Mouse (Mus musculus): Measurements from ENCODE around the gene Gm12830.

The Gm12830 gene

DNA sequence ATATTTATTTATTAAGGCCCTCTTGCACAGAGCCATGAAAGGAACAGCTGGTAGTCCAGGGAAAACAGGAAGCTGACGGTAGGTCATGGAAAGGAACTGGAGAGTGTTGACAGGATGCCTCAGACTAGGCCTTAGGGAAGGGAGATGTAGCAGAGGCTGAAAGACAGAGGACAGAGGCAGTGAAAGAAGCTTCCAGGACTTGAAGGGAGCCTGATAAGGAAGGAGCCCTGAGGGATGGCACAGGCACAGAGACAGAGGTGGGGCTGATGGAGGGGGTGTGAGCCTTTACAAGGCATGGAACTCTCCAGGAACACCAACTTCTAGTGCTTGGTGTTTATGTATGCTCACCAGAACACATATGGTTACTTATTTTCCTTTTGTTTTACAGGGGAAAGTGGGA is 23.1 kb downstream of the Gm12830 start:
- no peak for DNase-seq (ENCODE audit: low spot score in 2 of 2)

DNA sequence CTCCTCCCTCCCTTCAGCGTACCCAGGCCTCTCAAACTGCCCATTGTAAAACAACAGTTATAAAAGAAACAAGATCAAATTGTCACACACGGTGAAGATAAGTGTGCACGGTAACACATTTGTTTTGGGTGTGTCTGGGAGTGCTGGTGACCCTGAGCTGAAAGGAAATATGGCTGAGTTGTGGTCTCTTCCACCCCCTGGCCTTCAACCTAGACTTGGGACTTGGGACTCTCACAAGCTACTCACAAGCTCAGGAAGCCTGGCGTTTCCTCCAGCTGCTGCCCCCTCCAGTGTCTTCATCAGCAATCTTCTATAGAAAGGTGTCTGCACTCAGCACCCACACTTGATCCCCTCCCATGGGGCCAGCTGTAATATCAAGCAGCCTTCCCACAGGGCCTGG is 24.1 kb downstream of the Gm12830 start:
- no peak for DNase-seq (ENCODE audit: low spot score in 2 of 2)

DNA sequence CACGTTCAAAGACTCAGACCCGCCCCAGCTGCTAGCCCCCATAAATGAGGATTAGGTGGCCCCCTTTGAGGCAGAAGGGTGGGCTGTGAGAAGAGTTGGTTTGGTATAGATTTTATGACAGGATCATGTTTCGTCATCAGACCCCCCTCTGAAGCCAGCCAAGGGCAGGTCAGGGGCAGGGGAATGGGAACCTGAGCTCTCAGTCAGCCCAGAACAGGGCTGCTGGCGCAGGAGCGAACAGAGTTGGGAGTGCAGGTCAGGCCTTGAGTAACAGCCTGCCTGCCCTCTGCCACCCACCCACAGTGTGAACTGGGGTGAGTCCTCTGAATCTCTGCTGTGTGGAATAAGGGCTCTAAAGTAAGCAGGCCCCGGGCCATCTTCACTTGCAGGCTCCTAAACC is 25.2 kb downstream of the Gm12830 start:
- DNase-seq (ENCODE audit: low spot score in 2 of 2): no peak

DNA sequence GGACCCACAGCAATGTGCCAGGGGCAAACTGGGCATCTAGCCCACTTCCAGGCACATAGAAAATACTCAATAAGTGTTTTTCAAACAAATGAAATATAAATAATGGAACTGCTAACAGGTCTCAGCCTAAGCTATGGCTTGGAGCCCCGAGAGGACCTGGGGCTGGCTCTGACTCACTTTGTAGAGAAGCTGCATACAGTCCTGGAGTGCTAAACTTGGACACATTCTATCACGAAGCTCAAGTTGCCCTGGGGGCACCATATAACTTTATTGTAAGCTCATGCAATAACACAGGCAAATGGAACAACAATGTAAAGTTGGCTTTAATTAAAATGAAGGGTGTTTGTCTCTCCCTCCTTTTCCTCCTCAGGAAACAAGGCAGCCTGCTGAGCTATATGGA is 32.4 kb downstream of the Gm12830 start:
- DNase-seq (ENCODE audit: low spot score in 2 of 2): no peak

DNA sequence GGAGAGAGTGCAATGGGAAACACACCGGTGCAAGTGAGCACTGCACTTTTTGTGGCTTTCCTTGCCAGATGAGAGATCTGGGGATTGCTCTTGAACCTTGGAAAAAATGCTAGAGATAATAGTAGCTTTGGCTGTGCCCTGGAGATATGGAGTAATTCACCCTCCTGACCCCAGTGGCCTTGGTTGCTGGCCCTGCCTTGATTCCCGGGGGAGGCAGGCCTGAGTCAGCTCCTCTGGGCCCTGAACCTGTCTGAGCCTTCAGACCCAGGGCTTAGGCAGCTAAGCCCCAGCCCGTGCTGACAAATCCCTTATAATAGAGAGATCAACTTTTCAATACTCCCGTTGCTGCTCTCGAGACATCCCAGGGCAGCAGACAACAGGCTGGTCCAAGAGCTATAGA is 36.9 kb downstream of the Gm12830 start:
- no peak for DNase-seq (ENCODE audit: low spot score in 2 of 2)

DNA sequence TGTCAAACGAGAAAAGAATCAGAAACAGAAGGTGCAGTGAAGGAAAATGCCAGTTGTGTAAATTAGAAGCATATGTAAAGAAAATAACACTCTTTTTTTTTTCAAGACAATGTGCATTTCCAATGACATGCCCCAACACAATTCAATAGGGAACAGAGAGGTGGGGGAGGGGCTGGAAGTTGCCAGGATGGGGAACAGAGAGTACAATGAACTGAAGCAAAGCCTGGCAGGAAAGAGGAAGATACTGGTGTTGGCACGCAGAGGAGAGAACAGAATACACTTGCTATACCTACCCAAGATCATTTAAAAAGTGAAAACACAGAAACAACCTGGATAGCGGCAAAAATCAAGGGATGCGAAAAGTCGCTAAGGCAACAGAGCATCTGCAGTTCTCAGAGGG is 41.6 kb downstream of the Gm12830 start:
- DNase-seq (ENCODE audit: low spot score in 2 of 2): no peak

DNA sequence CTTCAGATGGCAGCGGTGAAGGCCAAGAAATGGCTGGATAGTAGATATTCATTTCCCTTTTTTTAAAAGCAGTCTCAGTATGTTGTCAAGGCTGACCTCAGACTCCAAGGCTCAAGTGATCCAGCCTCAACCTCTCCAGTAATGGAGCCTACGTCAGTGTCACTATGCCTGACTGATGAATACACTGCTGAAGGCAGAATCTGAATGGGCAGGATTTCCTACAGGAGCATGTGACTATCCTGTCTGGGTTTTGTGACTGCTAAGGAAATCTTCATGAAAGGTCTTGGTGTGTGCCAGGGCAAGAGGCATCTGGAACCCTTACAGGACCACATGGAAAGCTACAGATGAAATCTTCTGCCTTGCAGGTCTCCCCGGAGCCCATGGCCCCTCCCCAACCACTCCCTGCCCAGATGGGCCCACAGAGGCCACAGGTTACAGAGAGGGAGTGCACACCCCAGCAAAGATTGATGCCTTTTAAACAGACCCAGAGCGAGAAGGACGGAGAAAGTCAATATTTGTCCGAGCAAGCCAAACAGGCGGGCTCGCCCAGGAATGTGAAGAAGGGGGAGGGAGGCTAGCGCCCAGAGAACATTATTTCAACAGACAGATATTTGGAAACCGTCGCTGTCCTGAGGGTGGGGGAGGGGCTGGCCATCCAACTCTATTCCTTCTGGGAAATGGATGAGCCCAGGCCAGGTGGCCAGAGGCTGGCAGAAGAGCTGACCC is 48.4 kb downstream of the Gm12830 start:
- DNase-seq (ENCODE audit: low spot score in 2 of 2): no peak

DNA sequence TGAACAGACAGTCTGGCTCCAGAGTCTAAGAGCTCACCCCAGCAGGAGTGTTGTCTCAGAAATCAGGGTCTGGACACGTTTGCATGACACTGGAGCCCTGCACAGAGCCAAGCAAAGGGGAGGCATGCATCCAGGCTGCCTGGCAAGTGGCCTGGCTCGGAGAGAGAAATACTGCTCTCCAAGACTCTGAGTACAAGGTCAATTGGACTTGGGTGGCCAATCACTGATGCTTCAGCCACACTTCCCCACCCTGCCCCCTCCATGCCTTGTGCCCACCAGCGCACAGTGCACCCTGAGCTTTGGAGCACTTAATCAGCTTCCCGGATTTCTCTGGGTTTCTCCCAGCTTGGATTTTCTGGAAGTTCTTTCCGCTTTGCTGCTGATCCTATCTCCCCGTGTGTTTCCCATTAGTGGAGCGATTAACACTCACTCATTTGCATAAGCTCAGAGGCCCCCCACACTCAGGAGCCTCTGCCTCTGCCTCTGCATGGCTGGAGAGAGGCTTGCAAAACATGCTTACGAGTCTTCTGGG is 55.0 kb downstream of the Gm12830 start:
- no peak for DNase-seq (ENCODE audit: low spot score in 2 of 2)

DNA sequence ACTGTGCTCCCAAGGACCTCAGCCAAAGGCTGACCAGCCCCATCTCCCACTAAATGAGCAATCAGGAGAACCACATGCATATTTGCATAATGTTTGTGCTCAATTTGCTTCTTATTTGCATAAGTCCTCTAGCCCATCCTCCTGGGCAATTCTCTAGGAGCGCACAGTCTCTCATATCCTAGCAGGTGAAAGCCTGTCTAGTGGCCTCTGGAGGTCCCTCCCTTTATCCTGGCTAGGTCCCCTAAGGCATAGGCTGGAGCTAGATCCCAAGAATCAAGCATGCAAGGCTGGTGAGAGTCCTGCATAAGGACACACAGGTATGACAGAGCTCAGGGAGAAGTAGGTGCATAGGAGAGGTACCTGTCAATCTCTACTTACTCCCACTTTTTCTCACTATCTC is 60.7 kb downstream of the Gm12830 start:
- no peak for DNase-seq (ENCODE audit: low spot score in 2 of 2)

DNA sequence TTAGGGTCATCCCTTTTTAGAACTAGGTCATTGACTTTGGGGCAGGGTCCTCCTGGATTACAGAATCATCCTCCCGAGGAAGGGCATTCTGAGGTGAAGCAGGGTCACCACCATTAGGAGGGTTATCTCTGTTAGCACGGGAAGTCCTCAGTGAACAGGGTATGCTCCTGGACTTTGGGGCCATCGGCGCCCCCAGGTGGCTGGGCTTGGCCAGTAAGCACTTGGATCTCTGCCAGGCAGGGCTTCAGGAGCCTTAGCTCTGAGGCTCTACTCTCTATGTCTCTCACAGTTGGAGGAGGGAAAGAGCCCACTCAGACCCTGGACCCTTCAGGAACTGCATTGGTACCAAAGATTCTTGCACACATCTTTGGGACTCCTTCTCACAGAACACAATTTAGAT is 76.3 kb downstream of the Gm12830 start:
- no peak for DNase-seq (ENCODE audit: low spot score in 2 of 2)

DNA sequence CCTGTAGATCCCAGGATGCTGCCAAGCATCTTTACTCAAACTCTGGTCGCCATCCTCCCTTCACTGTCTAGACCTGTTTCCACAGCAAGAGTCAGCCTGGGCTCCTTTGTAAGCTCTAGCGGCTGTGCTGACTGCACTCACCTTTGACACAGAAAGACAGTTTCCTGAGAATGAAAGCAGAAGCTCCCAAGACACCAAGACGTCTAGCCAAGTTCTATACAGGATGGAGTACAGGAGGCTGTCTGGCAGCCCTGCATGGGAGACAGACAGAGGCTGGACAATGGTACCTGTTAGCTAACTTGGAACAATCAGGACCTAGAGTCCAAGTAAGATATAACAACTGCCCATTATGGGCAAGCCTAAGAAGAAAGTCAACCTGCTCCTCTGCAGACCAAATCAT is 78.4 kb downstream of the Gm12830 start:
- no peak for DNase-seq (ENCODE audit: low spot score in 2 of 2)

DNA sequence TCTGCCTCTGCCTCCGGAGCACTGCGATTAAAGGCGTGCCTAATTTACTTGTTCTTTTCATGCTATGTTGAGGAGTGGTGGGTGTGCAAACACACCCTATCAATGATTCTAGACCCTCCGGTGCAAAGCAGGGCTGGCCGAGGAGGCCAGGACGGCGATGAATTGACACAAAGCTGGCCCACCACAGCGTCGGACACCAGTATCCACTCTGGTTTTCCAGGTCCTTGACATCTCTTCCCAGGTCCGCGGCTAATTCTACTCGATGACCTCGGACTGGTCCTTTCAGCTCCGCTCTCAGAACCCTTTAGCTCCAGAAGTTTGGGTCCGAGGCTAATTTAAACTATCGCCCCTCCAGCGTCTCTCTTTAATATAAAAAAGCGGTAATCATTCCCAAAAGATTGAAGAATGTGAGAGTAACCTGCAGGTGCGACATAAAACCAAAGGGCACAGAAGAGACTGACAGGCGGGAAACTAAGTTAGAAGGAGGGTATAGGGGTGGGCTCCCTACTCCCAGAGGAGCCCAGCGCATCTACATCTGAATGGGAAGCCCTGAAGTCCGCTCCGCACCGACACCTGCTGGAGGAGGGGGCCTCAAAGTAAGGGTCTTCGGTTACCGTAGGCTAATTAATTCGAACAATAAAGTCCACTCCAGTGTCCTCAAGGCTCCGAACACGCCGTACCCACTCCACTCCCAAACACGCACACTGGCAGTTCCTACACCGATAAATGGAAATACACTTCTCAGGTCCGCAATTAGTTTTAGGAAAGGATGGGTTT is 79.5 kb downstream of the Gm12830 start:
- DNase-seq (ENCODE audit: low spot score in 2 of 2): no peak

DNA sequence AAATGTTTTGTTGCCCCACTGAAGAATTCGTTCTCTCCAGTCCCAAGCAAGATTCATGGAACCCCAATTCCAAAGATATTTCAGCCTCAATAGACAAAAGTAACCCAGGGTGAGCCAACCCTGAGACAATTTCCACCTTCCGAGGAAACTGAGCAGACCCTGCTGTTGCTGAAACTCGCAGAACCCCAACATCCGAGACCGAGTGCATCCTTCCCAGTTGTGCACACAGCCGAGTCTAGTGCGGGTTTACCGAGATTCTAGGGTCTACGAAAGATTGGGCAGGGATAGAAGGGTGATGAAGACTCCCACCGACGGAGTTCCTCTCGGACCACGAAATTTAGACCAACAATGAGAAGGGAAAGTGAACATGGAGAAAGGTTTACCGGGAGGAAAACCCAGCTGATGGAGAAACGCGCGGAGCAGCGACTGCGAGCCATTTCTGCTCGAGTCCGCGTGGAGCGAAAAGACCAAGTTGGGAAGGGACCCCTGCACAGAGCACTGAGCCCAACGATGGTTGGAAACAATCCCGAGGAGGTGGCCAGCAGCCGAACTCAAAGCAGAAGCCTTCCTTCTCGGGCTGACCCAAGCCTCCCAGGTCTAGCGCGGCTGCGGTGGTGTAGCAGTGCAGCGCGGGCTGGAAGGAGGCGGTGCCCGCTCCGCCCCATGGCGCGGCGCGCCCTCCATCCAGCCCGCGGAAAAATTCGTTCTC is 80.3 kb downstream of the Gm12830 start:
- no peak for DNase-seq (ENCODE audit: low spot score in 2 of 2)

DNA sequence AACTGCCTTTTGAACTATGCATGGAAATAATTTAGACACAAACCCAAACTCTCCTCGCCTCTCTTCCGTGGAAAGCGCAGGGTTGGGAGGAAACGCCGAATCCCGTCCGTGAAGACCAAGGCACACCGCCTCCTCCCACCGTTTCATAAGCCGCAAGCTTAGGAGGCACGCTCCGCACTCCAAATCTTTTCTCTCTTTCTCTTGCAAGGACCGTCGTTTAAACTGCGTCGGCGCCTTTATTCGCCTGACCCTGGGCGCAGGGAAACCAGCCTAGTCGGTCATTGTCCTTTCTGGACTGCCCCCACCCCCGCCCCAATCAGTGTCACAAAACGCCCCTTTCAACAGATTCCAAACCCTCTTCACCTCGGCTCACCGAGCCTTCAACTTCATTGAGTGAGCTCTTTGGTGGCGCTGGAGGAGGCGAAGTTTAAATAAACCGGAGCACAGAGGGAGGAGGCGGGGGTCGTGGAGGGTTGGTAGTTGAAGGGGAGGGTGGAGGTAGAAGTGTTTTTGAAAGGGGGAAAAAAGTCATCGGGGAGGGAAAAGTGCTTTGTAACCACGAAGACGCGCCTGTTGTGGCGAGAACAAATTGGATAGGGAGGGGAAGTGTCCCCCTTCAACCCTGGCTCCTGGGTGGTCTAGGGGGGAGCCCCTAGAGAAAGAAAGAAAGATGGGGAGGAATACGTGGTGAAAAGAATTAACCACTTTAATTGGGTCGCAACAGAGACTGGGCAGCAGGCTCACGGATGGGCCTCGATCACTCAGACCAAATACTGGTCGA is 81.3 kb downstream of the Gm12830 start:
- DNase-seq (ENCODE audit: low spot score in 2 of 2): no peak

DNA sequence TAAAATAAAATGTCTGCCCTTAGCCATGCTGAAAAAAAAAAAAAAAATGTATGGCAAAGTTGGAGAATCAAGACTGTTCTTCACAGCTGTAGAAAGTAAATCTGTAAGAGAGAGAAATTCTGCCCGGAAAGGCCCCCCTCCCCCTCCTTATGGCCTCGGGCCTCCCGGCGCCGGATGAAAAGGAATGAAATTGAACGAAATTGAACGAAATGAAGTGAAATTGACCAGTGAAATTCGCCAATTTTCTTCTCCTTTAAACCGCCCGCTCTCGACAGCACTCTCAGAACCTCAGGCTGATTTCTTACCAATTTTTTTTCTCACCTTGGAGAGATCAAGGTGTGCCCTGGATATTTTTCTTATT is 81.9 kb downstream of the Gm12830 start:
- no peak for DNase-seq (ENCODE audit: low spot score in 2 of 2)

DNA sequence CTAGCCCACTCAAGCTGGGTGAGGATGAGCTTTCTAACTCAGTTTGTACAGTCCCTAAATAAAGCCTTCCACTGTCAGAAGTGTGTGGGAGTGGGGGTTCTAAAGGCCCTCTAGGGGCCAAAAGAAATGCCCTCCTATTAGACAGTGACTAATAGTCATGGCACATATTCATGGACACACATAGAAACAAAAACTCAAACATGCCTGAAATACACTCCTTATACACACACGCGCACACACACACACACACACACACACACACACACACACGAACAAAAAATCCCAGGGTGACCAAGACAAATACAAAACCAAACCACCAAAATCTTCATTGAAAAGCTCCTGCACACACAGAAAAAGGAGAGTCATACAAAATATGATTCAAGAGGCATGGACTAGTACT is 84.0 kb downstream of the Gm12830 start:
- DNase-seq (ENCODE audit: low spot score in 2 of 2): no peak

Data from right cerebral cortex, postnatal 10 days (tissue).